Mouse (Mus musculus) urinary bladder, adult 18-20 months (tissue): ENCODE measurements around the gene Susd6.

Experiments
- DNase-seq, 2 experiments: peaks; one replicate each; pipeline ENCODE4 v3.0.0; 2022; ENCODE audit warnings: low spot score in 2 of 2, mixed read lengths in 2 of 2

The Susd6 gene

GRCm38 (mm10) chr12:80868401-80868800 is 78.1 kb downstream of the Susd6 start:
- no peak for DNase-seq

DNA sequence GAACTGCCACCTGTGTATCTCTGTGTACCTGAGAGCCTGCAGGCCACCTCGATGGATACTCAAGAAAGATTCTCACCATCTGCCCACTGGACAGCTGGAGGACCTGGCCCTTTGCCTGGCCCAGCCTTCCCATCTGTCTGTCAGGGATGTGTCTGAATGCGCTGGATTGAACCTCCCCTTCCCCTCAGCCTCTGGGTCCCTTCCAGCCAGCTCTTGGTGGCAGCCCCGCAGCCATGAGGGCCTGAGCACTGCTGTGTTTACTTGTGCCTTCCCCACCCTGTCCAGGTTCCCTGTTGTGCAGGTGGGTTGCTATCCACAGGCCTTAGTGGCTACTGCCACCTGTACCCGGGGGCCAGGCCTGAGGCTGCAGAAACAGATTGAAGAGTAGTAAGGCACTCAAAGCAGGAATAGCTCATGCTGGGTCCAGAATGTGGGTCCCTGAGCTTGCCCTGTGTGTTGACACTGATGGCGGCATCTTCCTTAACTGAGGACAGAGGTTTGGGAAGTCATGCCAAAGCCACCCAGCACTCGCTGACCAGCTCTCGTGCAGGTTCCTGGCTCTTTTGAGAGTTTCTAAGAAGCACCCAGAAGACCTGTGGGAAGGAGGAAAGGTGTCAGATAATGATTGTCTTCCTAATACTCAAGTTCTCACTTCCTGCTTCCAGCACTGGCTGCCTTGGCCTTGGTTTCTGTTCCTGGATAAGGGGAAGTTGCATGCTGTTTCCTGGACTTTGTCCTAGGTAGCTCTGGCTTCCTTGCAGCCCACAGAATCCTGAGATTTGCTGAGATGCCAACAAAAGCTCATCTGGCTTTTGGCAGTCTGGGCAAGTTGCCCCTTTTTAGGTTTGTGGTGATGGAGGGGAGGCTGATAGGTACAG is 87.1 kb downstream of the Susd6 start:
- DNase-seq: no peak

- DNase-seq: no peak
Measured at GRCm38 (mm10) chr12:80878093-80878430, 87.8 kb downstream of the Susd6 start.

DNA sequence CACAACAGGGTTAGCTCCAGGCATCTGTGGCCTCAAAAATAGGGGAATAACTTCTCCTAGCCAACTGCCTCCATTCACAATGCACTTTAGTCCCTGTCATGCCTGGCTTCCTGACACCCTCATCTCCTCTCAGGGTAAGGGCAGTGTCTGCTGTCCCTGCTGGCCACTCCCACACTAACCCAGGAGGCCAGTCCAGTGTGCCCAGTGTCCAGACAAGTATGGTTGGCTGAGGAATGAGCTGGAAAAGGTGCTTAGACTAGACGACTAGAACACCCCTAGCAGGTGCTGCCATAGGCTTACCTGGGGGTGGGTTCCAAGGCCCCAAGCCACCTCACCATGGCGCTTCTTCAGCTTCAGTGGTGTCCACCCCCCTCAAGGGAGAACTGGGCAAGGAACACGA is 88.3 kb downstream of the Susd6 start:
- no peak for DNase-seq

DNA sequence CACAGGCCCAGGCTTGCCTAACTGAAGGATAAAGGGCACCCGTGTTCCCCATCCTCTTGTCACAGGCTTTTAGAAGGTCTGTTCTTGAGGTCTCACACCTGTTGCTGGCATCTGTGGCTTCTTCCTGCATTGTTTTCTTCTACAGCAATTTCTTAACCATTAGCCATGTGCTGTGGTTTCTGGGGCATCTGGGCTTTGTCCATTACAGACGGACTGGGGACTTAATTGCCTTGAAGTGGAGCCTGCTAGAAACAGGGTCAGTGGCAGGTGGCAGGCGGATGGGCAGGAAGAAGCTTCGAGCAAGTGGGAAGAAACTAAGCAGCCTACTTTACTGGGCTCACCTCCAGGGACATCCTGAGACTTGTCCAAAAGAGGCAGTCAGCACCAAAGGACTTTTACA is 89.0 kb downstream of the Susd6 start:
- DNase-seq: no peak

- DNase-seq: no peak
Measured at GRCm38 (mm10) chr12:80881121-80881520, 90.8 kb downstream of the Susd6 start.

- DNase-seq: no peak
Measured at GRCm38 (mm10) chr12:80883278-80883677, 93.0 kb downstream of the Susd6 start.

DNA sequence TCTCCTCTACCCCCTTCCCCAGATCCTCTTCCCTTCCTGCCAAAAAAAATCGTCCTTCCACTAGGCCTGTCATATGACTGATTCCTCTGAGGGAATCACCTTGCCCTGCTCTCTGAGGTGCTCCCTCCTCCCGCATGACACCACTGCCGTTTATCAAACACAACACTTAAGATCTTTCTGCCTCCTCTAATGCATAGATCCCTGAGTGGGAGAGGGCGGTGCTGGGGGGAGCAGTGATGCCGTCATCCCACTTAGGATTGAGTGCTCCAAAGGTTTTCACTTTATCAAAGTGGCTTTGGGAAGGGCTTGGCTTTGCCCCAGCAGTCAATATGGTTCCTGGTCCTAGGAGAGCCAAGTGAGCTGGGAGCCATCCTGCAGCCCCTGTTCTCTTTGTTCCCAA is 93.6 kb downstream of the Susd6 start:
- no peak for DNase-seq

DNA sequence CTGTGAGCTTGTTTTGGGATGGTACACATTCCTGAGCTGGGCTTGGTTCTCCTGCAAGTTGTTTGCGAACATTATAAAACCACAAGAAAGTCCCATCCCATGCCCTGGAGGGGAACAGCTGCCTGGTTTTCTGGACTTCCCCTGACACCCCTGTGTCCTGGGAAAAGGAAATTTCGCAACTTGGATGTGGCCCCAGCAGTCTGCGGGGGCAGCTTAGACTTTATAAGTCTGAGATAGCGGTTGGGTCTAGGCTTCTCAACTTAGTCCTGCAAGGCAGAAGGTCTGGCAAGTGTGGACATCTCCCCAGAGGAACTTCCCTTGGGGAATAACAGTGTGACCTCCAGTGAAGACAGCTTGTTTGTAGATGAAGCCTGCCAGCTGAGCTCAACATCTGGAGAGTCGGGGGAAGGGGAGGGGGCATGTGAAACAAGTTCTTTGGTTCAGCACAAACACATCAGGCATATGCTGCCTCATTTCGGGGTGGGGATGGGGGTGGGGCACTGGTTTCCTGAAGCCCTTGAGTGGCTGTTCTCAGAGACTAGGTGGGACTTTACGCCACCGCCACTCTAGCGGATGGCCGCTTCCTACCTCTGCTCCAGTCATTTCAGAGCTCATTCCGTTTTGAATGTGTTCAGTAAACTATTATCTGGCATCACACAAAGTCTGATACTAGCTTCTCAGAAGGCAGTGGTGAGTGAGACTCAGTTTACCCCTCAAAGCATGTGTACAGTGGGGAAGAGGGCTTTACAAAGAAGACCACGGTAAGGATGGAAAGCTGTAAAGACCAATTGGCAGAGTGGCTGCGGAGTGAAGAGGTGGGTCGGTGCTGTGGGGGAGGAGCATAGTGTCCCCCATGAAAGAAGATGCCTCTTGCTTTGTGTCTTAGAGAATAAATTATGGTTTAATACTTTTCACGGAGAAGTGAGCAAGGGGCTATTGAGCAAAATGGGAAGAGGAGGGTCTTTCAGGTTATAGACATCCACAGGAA is 95.3 kb downstream of the Susd6 start:
- DNase-seq: peak in 1 of 2 experiments; percentile 80

GRCm38 (mm10) chr12:80887036-80887435 is 96.7 kb downstream of the Susd6 start:
- no peak for DNase-seq

DNA sequence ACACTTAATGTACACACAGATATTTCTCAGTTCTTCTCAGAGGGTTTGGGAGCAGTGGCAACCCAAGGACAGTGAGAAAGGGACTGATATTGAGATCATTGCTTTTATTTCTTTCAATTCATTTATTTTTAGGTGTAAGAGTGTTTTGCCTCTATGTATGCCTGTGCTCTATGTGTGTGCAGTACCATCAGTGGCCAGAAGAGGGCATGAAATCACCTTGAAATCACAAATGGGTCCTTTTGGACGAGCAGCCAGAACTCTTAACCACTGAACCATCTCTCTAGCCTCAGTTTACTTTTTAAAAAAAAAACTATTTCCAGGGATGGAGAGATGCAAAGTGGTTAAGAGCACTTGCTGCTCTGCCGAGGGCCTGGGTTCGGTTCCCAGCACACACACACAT is 99.0 kb downstream of the Susd6 start:
- DNase-seq: no peak

DNA sequence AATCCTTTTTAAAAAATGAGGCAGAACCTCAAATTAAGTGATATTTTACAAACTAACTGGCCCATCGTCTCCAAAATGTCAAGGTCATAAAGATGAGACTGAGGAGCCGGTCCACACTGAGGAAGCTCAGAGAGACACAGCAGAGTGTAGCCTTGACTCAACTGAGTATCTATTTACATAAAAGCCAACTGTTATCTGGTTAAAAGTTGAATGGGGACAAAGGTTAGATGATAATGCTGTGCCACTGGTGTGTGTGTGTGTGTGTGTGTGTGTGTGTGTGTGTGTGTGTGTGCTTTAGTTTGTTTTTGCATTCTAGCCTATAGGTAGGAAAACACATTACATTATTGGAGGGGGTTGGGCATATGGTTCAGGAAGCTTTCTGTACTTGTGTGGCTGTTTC is 100.8 kb downstream of the Susd6 start:
- DNase-seq: no peak

- no peak for DNase-seq
Measured at GRCm38 (mm10) chr12:80893720-80894494, 103.6 kb downstream of the Susd6 start.

GRCm38 (mm10) chr12:80894973-80895570 is 104.8 kb downstream of the Susd6 start:
- peak in 1 of 2 experiments; percentile 63 for DNase-seq

- no peak for DNase-seq
Measured at GRCm38 (mm10) chr12:80909631-80910030, 119.3 kb downstream of the Susd6 start.

GRCm38 (mm10) chr12:80917764-80918163 is 127.5 kb downstream of the Susd6 start:
- DNase-seq: no peak

DNA sequence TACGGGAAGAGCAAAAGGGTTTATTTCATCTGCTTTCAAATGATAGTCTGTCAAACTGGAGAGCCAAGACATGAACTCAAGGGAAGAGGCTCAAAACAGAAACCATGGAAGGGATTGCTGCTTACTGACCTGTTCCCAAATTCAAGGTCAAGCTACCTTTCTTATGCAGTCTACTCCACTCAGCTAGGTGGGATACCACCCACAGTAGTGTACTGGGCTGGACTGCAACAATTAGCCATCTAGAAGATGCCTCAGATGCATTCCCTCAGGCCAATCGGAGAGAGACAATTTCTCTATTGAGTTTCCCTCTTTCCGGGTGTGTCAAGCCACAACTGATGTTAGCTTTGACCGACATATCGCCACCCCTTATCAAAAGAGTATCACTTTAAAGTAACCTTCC is 131.0 kb downstream of the Susd6 start:
- DNase-seq: no peak

GRCm38 (mm10) chr12:80922869-80923268 is 132.6 kb downstream of the Susd6 start:
- no peak for DNase-seq

- DNase-seq: no peak
Measured at GRCm38 (mm10) chr12:80923602-80924001, 133.3 kb downstream of the Susd6 start.

DNA sequence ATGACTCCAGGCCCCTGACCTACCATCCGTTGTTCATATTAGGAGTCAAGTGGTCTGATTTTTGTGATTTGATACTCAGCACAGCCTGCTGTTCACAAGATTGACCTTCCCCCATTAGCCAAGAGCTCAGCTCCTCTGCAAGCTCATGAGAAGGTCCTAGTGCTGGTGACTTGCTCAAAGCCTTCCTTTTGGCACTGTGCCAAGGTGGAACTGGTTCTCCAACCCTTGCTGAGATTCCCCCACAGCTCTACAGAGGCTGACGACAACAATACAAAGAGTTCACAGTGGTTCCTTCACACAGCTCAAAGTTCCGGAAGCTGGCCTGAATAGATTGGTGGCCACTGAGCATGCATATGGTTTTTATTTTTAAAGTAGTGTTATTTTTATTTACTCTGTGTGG is 133.9 kb downstream of the Susd6 start:
- DNase-seq: peak; percentile 55 to 71

DNA sequence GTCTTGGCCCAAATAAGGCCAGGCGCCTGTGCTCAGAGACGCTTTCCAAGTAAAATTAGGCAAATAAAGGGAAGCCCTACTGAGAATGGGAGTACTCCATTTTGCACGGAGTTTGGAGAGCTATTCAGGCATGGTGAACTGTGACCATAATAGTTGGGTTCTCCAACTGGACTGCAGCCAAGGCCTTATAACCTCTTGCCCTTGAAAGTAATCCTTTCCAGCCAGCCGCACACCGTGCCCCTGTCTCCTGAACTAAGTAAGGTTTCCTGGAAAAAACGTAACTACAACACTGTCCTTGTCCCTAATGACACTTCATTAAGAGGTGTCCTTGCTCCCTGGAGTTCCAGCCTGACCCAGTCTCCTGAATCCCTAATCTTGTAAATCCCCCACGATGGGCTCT is 135.6 kb downstream of the Susd6 start:
- DNase-seq: no peak
